Mouse (Mus musculus): ENCODE measurements around the gene Tacr2.

Gene Tacr2

DNA sequence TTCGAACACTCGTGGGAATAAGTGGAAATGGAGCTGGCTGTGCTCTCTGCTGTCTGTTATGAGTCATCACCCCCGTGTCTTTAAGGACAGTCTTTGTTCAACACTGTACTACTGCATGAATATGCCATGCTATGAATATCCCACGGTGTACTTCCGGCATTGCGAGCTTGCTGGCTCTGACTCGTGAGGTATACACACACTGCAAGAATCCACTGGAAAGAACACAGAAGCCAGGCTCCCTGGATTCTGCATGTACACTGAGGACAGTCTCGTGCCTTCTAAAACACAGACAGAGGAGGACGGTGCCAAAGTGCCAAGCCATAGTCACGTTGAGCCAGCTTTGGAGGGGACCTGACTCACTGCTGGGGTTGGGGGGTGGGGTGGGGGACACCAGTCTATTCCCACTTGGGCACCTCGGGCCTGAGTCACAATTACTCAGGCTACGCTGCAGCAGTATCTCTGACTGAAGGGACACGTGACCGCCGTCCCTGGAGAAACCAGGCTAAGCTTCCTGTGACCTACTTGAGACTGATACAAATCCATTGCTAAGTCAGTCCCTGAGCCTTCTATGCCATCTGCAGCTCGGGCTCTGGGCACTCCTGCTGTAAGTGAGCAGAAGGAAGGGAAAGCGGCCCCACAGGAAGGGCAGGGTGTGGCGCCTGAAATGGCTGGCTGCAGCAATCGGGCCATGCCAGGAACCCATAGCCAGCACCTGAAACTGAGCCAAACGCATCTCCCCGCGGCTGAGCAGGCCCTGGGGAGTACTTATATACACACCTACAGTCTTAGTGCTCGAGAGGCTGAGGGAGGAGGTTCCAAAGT lies 48.0 kb downstream of the Tacr2 start:
- no peak for DNase-seq (ENCODE audit: low read depth, low spot score)

- no peak for DNase-seq (ENCODE audit: low read depth, low spot score)
Measured at GRCm38 (mm10) chr10:62305090-62305489, 52.9 kb downstream of the Tacr2 start.

- no peak for DNase-seq (ENCODE audit: low read depth, low spot score)
Measured at GRCm38 (mm10) chr10:62306483-62306882, 54.2 kb downstream of the Tacr2 start.

DNA sequence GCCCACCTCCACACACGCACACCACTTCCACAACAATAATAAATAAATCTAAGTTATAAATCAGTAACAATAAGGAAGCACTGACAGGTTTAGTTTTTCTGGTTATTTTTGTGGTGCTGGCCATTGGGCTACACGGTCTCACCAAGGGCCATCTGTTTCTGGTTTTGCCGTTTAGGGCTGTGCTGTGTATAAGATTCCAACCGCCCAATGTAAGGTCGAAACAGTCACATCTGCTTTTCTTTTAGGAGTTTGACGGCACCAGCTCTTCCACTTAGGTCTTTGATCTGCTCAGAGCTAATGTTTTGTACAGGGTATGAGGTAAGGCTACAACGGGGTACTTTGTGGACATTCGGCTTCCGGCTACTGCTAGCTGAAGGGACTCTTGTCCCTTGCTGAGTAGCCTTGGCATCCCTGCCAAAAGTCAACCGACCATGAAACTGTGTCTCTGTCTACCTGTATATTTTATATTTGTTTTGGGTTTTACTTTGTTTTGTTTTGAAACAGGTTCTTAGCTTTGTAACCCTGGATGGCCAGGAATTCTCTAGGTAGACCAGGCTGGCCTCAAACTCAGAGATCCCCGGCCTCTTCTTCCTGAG lies 56.8 kb downstream of the Tacr2 start:
- DNase-seq (ENCODE audit: low read depth, low spot score) = no peak

- DNase-seq (ENCODE audit: low read depth, low spot score) = no peak
Measured at GRCm38 (mm10) chr10:62309593-62309992, 57.4 kb downstream of the Tacr2 start.

GRCm38 (mm10) chr10:62310259-62311039 lies 58.2 kb downstream of the Tacr2 start:
- DNase-seq (ENCODE audit: low read depth, low spot score) = no peak

DNA sequence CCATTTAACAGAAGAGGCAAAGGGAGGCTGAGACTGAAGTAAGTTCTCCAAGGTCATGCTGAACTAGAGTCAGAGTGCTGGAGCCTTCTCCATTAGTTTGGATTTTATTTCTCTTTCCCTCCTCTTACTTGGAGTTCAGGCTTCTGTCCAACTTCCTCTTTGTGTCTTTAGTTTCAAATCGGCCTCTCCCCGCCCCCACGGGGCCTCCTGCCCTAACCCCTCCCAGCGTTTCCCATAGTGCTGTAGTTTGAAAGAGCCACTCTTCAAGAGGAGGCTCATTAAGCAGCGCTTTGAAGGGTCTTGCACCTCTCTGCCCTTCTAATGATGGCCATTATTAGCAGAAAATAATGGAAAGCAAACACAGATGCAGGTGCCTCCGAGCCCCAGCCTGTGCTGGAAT lies 59.2 kb downstream of the Tacr2 start:
- peak; percentile 44 for DNase-seq (ENCODE audit: low read depth, low spot score)

GRCm38 (mm10) chr10:62313140-62313539 lies 60.9 kb downstream of the Tacr2 start:
- DNase-seq (ENCODE audit: low read depth, low spot score) = no peak

DNA sequence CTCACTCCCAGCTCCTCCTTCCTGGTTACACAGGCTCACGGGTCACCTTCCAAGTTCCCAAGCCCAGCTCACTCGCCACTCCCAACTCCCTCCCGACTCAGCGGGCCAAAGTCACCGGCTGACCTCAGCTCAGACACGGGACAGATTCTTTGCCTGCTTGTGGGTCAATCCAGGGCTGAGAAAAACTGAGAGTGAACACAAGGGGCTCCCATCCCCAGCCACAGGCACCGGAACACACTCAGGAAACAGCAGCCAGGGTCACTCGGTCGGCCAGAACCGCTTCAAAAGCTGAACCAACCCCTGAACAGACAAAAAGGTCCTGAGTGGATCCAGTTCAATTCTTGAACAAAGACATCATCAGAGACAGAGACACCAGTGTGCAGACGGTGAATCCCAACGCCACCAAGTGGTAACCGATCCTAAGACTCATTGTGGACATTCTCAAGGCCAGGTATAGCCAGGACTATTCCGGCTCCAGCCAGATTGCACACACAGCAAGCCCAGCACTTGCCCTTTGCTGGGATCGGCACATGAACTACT lies 61.7 kb downstream of the Tacr2 start:
- no peak for DNase-seq (ENCODE audit: low read depth, low spot score)

All from A20 (cell line).